Comparison of ENCODE assay signal across 10 mouse cellular contexts in the genomic region with DNA sequence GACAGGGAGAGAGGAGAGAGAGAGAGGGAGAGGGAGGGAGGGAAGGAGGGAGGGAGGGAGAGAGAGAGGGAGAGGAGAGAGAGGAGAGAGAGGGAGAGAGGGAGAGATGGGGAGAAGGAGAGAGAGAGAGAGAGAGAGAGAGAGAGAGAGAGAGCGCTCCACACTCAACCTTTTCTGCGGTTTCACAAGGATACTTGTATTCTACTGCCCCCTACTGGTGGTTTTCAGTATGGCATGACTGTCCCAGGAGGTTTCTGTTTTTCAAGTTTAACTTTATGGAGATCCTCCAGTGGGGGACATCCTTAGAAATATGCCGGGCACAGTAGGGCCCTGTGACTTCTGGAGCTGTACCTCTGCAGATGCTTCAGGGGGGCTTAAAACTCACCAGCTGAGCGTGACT. TPM values are rescaled to one million over a fixed set of nuclear protein-coding genes. Genes with fewer than 3 reads are reported as not detected.
DNase-seq lines count a peak whose midpoint lies in the region; ATAC-seq and TF ChIP-seq lines count a peak whose summit lies in the region.
"Had no signal": no experiment of that assay in that cellular context is flagged by ENCODE, and none has a peak within 500 bp of the region (broad histone marks: within the 10 kb centered on the region; RNA-seq: fewer than 3 reads in every experiment).

No protein-coding gene starts in this region.

- H3K4me2 ChIP-seq in midbrain, embryonic 15.5 days, result no peak overlapping the region
- H3K4me2 ChIP-seq in intestine, postnatal 0 days (replicated peaks; ENCODE audit: low read depth), result no peak overlapping the region
- H3K4me2 ChIP-seq in liver, postnatal 0 days (ENCODE audit: low read depth, low read length), result 0 out of 2 replicates have a peak overlapping the region, but pooled peaks have one; percentile 16
- H3K4me2 ChIP-seq: hindbrain, embryonic 15.5 days had no signal

- TF ChIP-seq CTCF in intestine, postnatal 0 days (IDR thresholded peaks at IDR 0.05; ENCODE audit: low read depth), result peak; percentile 79
- TF ChIP-seq CTCF in liver, postnatal 0 days (IDR thresholded peaks at IDR 0.05; ENCODE audit: low read depth), result peak; percentile 88

- no peak for ATAC-seq in midbrain, embryonic 15.5 days (replicated peaks)
- ATAC-seq in common myeloid progenitor, adult 5-6 weeks (replicated peaks; ENCODE audit: low read depth, poor library complexity, severe bottlenecking), result peak; percentile 67
- no peak for ATAC-seq in intestine, postnatal 0 days
- peak; percentile 72 for ATAC-seq in liver, postnatal 0 days

- no peak for TF ChIP-seq EP300 in liver, postnatal 0 days (IDR thresholded peaks at IDR 0.05; ENCODE audit: low read depth)

- H3K4me1 ChIP-seq in midbrain, embryonic 10.5 days, result no peaks in the 10 kb centered on the region
- H3K4me1 ChIP-seq in midbrain, embryonic 15.5 days, result no peaks in the 10 kb centered on the region
- no peaks in the 10 kb centered on the region for H3K4me1 ChIP-seq in intestine, postnatal 0 days (replicated peaks; ENCODE audit: control insufficient read depth, insufficient read depth, low read length)
- no peaks in the 10 kb centered on the region; the same call in 1 of the 2 replicates for H3K4me1 ChIP-seq in liver, postnatal 0 days (ENCODE audit: insufficient read depth)
- H3K4me1 ChIP-seq: hindbrain, embryonic 15.5 days had no signal

- H3K27me3 ChIP-seq in midbrain, embryonic 10.5 days (ENCODE audit: low read depth, poor library complexity, severe bottlenecking), result peaks cover 17% of the 10 kb centered on the region; the same call in 1 of the 2 replicates
- no peaks in the 10 kb centered on the region for H3K27me3 ChIP-seq in midbrain, embryonic 15.5 days (replicated peaks)
- peaks cover 3% of the 10 kb centered on the region; the same call in 1 of the 2 replicates for H3K27me3 ChIP-seq in intestine, postnatal 0 days (replicated peaks; ENCODE audit: control insufficient read depth, insufficient read depth, low read length)
- H3K27me3 ChIP-seq in liver, postnatal 0 days (ENCODE audit: insufficient read depth, low read length), result peaks cover 6% of the 10 kb centered on the region; the same call in 1 of the 2 replicates
- H3K27me3 ChIP-seq: hindbrain, embryonic 15.5 days had no signal

- H3K27ac ChIP-seq in midbrain, embryonic 10.5 days (replicated peaks), result no peak overlapping the region
- no peak overlapping the region for H3K27ac ChIP-seq in midbrain, embryonic 15.5 days
- no peak overlapping the region for H3K27ac ChIP-seq in intestine, postnatal 0 days (ENCODE audit: low read depth, low read length)
- H3K27ac ChIP-seq in liver, postnatal 0 days (ENCODE audit: low read depth), result no peak overlapping the region
- H3K27ac ChIP-seq: hindbrain, embryonic 15.5 days had no signal

- WGBS in midbrain, embryonic 10.5 days, result 27% methylated on average over 4 of the region's 4 CpGs
- WGBS in midbrain, embryonic 15.5 days, result 15% methylated on average over 4 of the region's 4 CpGs
- WGBS in intestine, postnatal 0 days, result 18% methylated on average over 4 of the region's 4 CpGs
- 15% methylated on average over 4 of the region's 4 CpGs for WGBS in liver, postnatal 0 days (ENCODE audit: insufficient replicate concordance)

- H3K4me3 ChIP-seq in midbrain, embryonic 10.5 days, result no peak overlapping the region
- no peak overlapping the region for H3K4me3 ChIP-seq in midbrain, embryonic 15.5 days
- no peak overlapping the region for H3K4me3 ChIP-seq in intestine, postnatal 0 days (ENCODE audit: low read depth, low read length)
- no peak overlapping the region for H3K4me3 ChIP-seq in liver, postnatal 0 days (ENCODE audit: low read depth, low read length)
- H3K4me3 ChIP-seq: hindbrain, embryonic 15.5 days had no signal

- 0 out of 2 replicates have a peak, but pooled peaks cover 8% of the 10 kb centered on the region for H3K9me3 ChIP-seq in midbrain, embryonic 10.5 days (replicated peaks)
- H3K9me3 ChIP-seq in midbrain, embryonic 15.5 days, result no peaks in the 10 kb centered on the region
- no peaks in the 10 kb centered on the region for H3K9me3 ChIP-seq in intestine, postnatal 0 days (ENCODE audit: control insufficient read depth)
- H3K9me3 ChIP-seq in liver, postnatal 0 days (ENCODE audit: low read length), result 0 out of 2 replicates have a peak, but pooled peaks cover 2% of the 10 kb centered on the region
- H3K9me3 ChIP-seq: hindbrain, embryonic 15.5 days had no signal

- H3K9ac ChIP-seq in midbrain, embryonic 15.5 days, result no peak overlapping the region
- H3K9ac ChIP-seq in intestine, postnatal 0 days (ENCODE audit: low read depth, low read length), result no peak overlapping the region
- H3K9ac ChIP-seq in liver, postnatal 0 days (replicated peaks), result no peak overlapping the region
- H3K9ac ChIP-seq: hindbrain, embryonic 15.5 days had no signal

- peak; percentile 38 to 41 for DNase-seq in adrenal gland, adult 18-20 months (ENCODE audit: low spot score in 2 of 2)
- no peak for DNase-seq in adrenal gland, postnatal 4 days (ENCODE audit: low spot score in 2 of 2)
- DNase-seq in midbrain, embryonic 10.5 days (ENCODE audit: low spot score), result peak; percentile 63
- DNase-seq in liver, postnatal 0 days, result peak; percentile 72
- DNase-seq in spleen, postnatal 4 days (ENCODE audit: low spot score in 2 of 2), result peak; percentile 61 to 84

- H3K36me3 ChIP-seq in midbrain, embryonic 10.5 days, result no peaks in the 10 kb centered on the region
- no peaks in the 10 kb centered on the region for H3K36me3 ChIP-seq in midbrain, embryonic 15.5 days (replicated peaks)
- H3K36me3 ChIP-seq in intestine, postnatal 0 days (ENCODE audit: control insufficient read depth, insufficient read depth), result no peaks in the 10 kb centered on the region
- H3K36me3 ChIP-seq in liver, postnatal 0 days (replicated peaks; ENCODE audit: insufficient read depth, low read length), result no peaks in the 10 kb centered on the region
- H3K36me3 ChIP-seq: hindbrain, embryonic 15.5 days had no signal

RNA-seq across cellular contexts. Expression of a gene that starts 28.8 kb away (rescaled TPM):
- 1 to 10 TPM; 1.3 to 1.5 TPM for total RNA-seq in adrenal gland, adult 18-20 months (2021)
- 10 to 100 TPM in 1 of 2 experiments, under 1 TPM in 1; 0.54 to 10.3 TPM for total RNA-seq in adrenal gland, postnatal 4 days (2021)
- 0.99 and 1.4 TPM in 2 replicates for polyA plus RNA-seq in midbrain, embryonic 10.5 days (2016; fragmentation: Nextera tagmentation; extraction: Ambion mirVana)
- 1.8 TPM in 2 replicates for polyA plus RNA-seq in midbrain, embryonic 15.5 days (2015; fragmentation: Nextera tagmentation; extraction: Ambion mirVana)
- total RNA-seq in common myeloid progenitor, adult 5-6 weeks (2017), result 0.05 TPM in 1 of 2 replicates, not detected in the other
- 1.5 and 1.7 TPM in 2 replicates for polyA plus RNA-seq in intestine, postnatal 0 days (2015; fragmentation: Nextera tagmentation; extraction: Ambion mirVana)
- polyA plus RNA-seq in liver, postnatal 0 days (2015; fragmentation: Nextera tagmentation; extraction: Ambion mirVana), result 0.32 and 0.61 TPM in 2 replicates
- polyA plus RNA-seq: C2C12 had no signal

Comparison
In these comparisons a context has a peak if more than half of its experiments do, and no peak if none do; other contexts are left out.
1. DNase-seq: peak in adrenal gland, adult 18-20 months (2 of 2), midbrain, embryonic 10.5 days (single experiment), liver, postnatal 0 days (single experiment) and spleen, postnatal 4 days (2 of 2); none in adrenal gland, postnatal 4 days (0 of 2).
2. ATAC-seq: peak in common myeloid progenitor, adult 5-6 weeks (single experiment) and liver, postnatal 0 days (single experiment); none in midbrain, embryonic 15.5 days (single experiment) and intestine, postnatal 0 days (single experiment).